Mouse (Mus musculus): ENCODE results near the gene Tada2b.

- TF ChIP-seq CTCF (IDR thresholded peaks at IDR 0.05 in 2 of 3, conservative IDR thresholded peaks at IDR 0.05 in 1 of 3; ENCODE audit: control insufficient read depth in 1 of 3, insufficient read depth in 1 of 3, low read depth in 2 of 3, low read length in 3 of 3, poor library complexity in 1 of 3, severe bottlenecking in 1 of 3) = peak in 1 of 3 experiments; percentile 35; a peak in 2 of 6 replicates
- no peak for TF ChIP-seq BHLHE40 (IDR thresholded peaks at IDR 0.05; ENCODE audit: borderline replicate concordance, low read depth, low read length)
- no peak for TF ChIP-seq GATA1 (IDR thresholded peaks at IDR 0.05; ENCODE audit: low read depth, low read length)
- no peak for TF ChIP-seq EP300 (IDR thresholded peaks at IDR 0.05; ENCODE audit: low read depth in 1 of 2, low read length in 2 of 2)
- TF ChIP-seq POLR2A (IDR thresholded peaks at IDR 0.05; ENCODE audit: control insufficient read depth in 1 of 2, insufficient read depth in 1 of 2, low read depth in 1 of 2, low read length in 2 of 2, poor library complexity in 1 of 2) = no peak
- no peak for TF ChIP-seq ZMIZ1 (IDR thresholded peaks at IDR 0.05; ENCODE audit: low read depth, low read length)
These were observed 42.2 kb upstream of the Tada2b start for GRCm38 (mm10) chr5:36526274-36526673.

Data from MEL (cell line).